In the genomic region with DNA sequence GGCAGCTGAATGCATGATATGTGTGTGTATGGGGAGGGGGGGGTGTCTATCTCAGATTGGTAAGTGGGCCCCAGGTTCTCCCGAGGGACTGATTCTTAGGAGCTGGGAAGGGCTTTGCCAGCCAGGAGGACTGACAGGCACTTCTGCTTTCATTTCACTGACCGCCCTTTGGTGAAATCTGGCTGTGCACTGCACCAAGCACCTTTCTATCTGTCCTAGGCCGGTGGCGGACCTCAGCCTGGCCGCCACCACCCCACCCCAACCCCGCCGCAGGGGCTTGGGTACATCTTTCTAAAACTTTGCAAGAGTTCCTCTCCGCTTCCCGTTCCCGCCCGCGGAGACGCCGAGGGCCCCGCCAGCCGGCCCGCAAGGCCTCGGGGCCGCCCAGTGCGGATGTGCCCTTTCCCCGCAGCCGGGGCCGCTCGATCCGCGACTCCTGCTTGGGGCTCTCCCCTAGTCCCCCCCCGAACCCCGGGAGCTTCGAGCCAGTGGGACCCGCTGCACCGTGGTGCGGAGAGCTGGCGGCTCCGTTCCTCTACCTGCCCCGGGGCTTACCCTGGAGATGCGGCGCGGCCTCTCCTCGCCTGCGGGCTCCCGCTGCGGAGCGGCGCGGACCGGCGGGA, we compare ENCODE assay signal across 8 mouse cellular contexts. TPM values are rescaled to one million over a fixed set of nuclear protein-coding genes. Genes with fewer than 3 reads are reported as not detected.
A peak's percentile ranks its signal among the peaks of the same experiment; 100 is the strongest.
DNase-seq lines count a peak whose midpoint lies in the region; ATAC-seq and TF ChIP-seq lines count a peak whose summit lies in the region.

No protein-coding gene starts in this region.

- H3K27ac ChIP-seq in embryonic facial prominence, embryonic 15.5 days (replicated peaks) = peak overlapping the region; percentile 94
- H3K27ac ChIP-seq in heart, embryonic 16.5 days (ENCODE audit: low read length) = peak overlapping the region; percentile 95

- no peak for TF ChIP-seq CTCF in E14TG2a.4 (conservative IDR thresholded peaks at IDR 0.05; ENCODE audit: low read length)

- H3K9ac ChIP-seq in embryonic facial prominence, embryonic 15.5 days = peak overlapping the region; percentile 97
- peak overlapping the region; percentile 100 for H3K9ac ChIP-seq in heart, embryonic 16.5 days (ENCODE audit: low read length)

- no peaks in the 10 kb centered on the region for H3K36me3 ChIP-seq in E14TG2a.4 (ENCODE audit: insufficient read depth, low read length)
- H3K36me3 ChIP-seq in embryonic facial prominence, embryonic 15.5 days = no peaks in the 10 kb centered on the region
- no peaks in the 10 kb centered on the region for H3K36me3 ChIP-seq in heart, embryonic 16.5 days (ENCODE audit: control insufficient read depth, insufficient read depth)

- H3K4me1 ChIP-seq in E14TG2a.4 (replicated peaks; ENCODE audit: low read depth, low read length) = peaks cover 31% of the 10 kb centered on the region
- peaks cover 39% of the 10 kb centered on the region for H3K4me1 ChIP-seq in embryonic facial prominence, embryonic 15.5 days
- peaks cover 48% of the 10 kb centered on the region for H3K4me1 ChIP-seq in heart, embryonic 16.5 days (ENCODE audit: control insufficient read depth, insufficient read depth, low read length)

- 0% methylated on average over 46 of the region's 47 CpGs for WGBS in embryonic facial prominence, embryonic 15.5 days
- under 1% methylated on average over 47 of the region's 47 CpGs for WGBS in heart, embryonic 16.5 days

- peak; percentile 77 for DNase-seq in adrenal gland, postnatal 14 days
- peak; percentile 63 for DNase-seq in kidney, postnatal 14 days
- peak; percentile 66 for DNase-seq in lung, postnatal 36 days
- peak; percentile 61 for DNase-seq in retina, postnatal 1 day

- peak overlapping the region; percentile 86 for H3K4me3 ChIP-seq in E14TG2a.4 (replicated peaks; ENCODE audit: low read length)
- H3K4me3 ChIP-seq in embryonic facial prominence, embryonic 15.5 days (replicated peaks) = peak overlapping the region; percentile 84
- H3K4me3 ChIP-seq in heart, embryonic 16.5 days (ENCODE audit: low read length) = peak overlapping the region; percentile 82

- H3K9me3 ChIP-seq in E14TG2a.4 (ENCODE audit: low read length) = no peaks in the 10 kb centered on the region
- H3K9me3 ChIP-seq in embryonic facial prominence, embryonic 15.5 days (replicated peaks) = no peaks in the 10 kb centered on the region
- H3K9me3 ChIP-seq in heart, embryonic 16.5 days (replicated peaks; ENCODE audit: control insufficient read depth, low read length) = no peaks in the 10 kb centered on the region

- ATAC-seq in embryonic facial prominence, embryonic 15.5 days (ENCODE audit: insufficient number of reproducible peaks, low FRiP score, low TSS enrichment, low read depth) = peak; percentile 54; the same call in 1 of the 2 replicates
- ATAC-seq in heart, embryonic 16.5 days (replicated peaks; ENCODE audit: extremely low read depth, insufficient read depth, low FRiP score) = peak; percentile 50
- ATAC-seq in erythroid progenitor cell, adult 5-6 weeks (replicated peaks; ENCODE audit: low FRiP score, poor library complexity, severe bottlenecking) = no peak

- peaks cover 33% of the 10 kb centered on the region for H3K27me3 ChIP-seq in E14TG2a.4 (ENCODE audit: insufficient read depth, low read length)
- H3K27me3 ChIP-seq in embryonic facial prominence, embryonic 15.5 days = no peaks in the 10 kb centered on the region
- H3K27me3 ChIP-seq in heart, embryonic 16.5 days (ENCODE audit: control insufficient read depth, insufficient read depth, low read length) = no peaks in the 10 kb centered on the region

- peak overlapping the region; percentile 73 for H3K4me2 ChIP-seq in embryonic facial prominence, embryonic 15.5 days (replicated peaks)
- H3K4me2 ChIP-seq in heart, embryonic 16.5 days (ENCODE audit: low read depth, low read length) = peak overlapping the region; percentile 77

RNA-seq across cellular contexts. Expression of a gene that starts 0.7 kb away (rescaled TPM):
- total RNA-seq in adrenal gland, postnatal 14 days (2021) = 55.2 and 62.9 TPM in 2 replicates
- 25.4 and 27.8 TPM in 2 replicates for polyA plus RNA-seq in embryonic facial prominence, embryonic 15.5 days (2015; fragmentation: Nextera tagmentation; extraction: Ambion mirVana)
- polyA plus RNA-seq in heart, embryonic 16.5 days (2015; fragmentation: Nextera tagmentation; extraction: Ambion mirVana) = 21.7 and 24.0 TPM in 2 replicates
- total RNA-seq in erythroid progenitor cell, adult 5-6 weeks (2015; ENCODE audit: low replicate concordance) = 6.5 and 21.4 TPM in 2 replicates
- total RNA-seq in erythroid progenitor cell, adult 5-6 weeks (2017; ENCODE audit: low replicate concordance) = 13.4 and 18.6 TPM in 2 replicates
